Mouse (Mus musculus) intestine, postnatal 0 days (tissue): ENCODE measurements around the gene Srebf2. TPM values are rescaled to one million over a fixed set of nuclear protein-coding genes. Genes with fewer than 3 reads are reported as not detected.
"Not testable (repeated sequence)": the region's sequence is repeated elsewhere in the genome, so short reads cannot be mapped to it uniquely, and the experiment has no call there.

ENCODE experiments used
- ATAC-seq: fragments of 200-750 bp; cut with Nextera tagmentation; 2 replicates; pipeline ENCODE4 v1.8.0; 2017; ENCODE audit warnings: mild to moderate bottlenecking, moderate TSS enrichment, moderate library complexity
- H3K27ac ChIP-seq: fragments of 300-500 bp; sonication (generic); 2 replicates; pipeline ENCODE4 v1.5.1; 2014; ENCODE audit warnings: mild to moderate bottlenecking, low read depth, low read length, moderate library complexity
- H3K27me3 ChIP-seq: fragments of 300-500 bp; sonication (generic); replicated peaks from 2 replicates; pipeline ENCODE4 v1.6.1; 2014; ENCODE audit warnings: low read length, mixed read lengths; ENCODE audit not compliant: control insufficient read depth, insufficient read depth
- H3K36me3 ChIP-seq: fragments of 300-500 bp; sonication (generic); 2 replicates; pipeline ENCODE4 v1.6.1; 2014; ENCODE audit warnings: mild to moderate bottlenecking, moderate library complexity; ENCODE audit not compliant: control insufficient read depth, insufficient read depth
- H3K4me1 ChIP-seq: fragments of 300-500 bp; sonication (generic); replicated peaks from 2 replicates; pipeline ENCODE4 v1.6.1; 2014; ENCODE audit warnings: antibody characterized with exemption, low read length, mixed read lengths; ENCODE audit not compliant: control insufficient read depth, insufficient read depth
- H3K4me2 ChIP-seq: fragments of 300-500 bp; sonication (generic); replicated peaks from 2 replicates; pipeline ENCODE4 v1.6.1; 2014; ENCODE audit warnings: low read depth, mild to moderate bottlenecking, moderate library complexity
- H3K4me3 ChIP-seq: fragments of 300-500 bp; sonication (generic); 2 replicates; pipeline ENCODE4 v1.5.1; 2014; ENCODE audit warnings: low read depth, low read length
- H3K9ac ChIP-seq: fragments of 300-500 bp; sonication (generic); 2 replicates; pipeline ENCODE4 v1.6.1; 2014; ENCODE audit warnings: mild to moderate bottlenecking, low read depth, low read length
- H3K9me3 ChIP-seq: fragments of 300-500 bp; sonication (generic); 2 replicates; pipeline ENCODE4 v1.6.1; 2016; ENCODE audit warnings: mixed run types; ENCODE audit not compliant: control insufficient read depth
- CTCF ChIP-seq: sonication (generic); IDR thresholded peaks from 2 replicates; pipeline ENCODE4 v1.5.1; 2016; ENCODE audit warnings: low read depth, mild to moderate bottlenecking, control low read depth, antibody characterized with exemption, moderate library complexity
- WGBS: fragments of 180-500 bp; shearing (Covaris S2); extraction: QIAGEN DNeasy Blood & Tissue Kit; methylation state at CpG from one replicate; pipeline ENCODE4 v1.1.7; 2014; 5-methylcytosine and 5-hydroxymethylcytosine counted together
- polyA plus RNA-seq: library from polyadenylated mRNA; unstranded; fragments of >200 nt; fragmentation: Nextera tagmentation; extraction: Ambion mirVana; gene quantifications from 2 replicates; pipeline ENCODE4 v1.2.1, GENCODE M21; 2015

Gene Srebf2
- polyA plus RNA-seq = 68.7 and 69.5 TPM in 2 replicates

DNA sequence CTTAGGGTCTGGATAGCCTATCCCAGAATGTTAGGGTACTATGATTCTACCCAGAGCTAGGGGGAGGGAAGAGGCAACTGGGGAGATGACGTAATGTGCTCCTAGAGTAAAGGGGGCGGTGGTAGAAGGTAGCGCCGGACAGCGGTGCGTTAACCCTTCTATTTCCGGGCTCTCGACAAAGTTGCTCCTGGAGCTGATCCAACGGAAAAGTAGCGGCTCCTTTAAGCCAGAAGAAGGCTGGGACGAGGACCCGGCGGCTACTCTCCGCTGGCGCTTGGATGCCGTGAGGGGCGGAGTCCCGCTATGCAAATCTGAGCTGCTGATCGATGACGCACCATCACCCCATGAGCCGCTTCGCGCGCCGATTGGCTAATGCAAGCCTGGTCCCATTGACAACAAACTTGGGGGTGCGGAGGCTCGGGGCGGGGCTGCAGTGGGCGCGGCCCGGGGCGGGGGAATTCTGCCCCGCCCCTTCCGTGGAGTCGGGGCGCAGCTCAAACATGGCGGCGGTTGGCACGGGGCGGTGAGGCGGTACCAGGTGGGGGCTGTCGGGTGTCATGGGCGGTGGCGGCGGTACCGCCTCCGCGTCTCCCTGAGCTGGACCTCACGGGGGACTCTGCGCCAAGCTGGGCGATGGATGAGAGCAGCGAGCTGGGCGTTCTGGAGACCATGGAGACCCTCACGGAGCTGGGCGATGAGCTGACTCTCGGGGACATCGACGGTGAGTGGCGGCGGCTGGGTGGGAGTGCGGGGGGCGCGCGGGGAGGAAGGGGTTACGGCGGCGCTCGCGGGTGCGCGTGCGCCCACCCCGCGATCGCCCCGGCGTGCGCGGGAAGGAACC is at the start of gene Srebf2:
TSS of gene Srebf2 (plus strand) at position 412 of the 841 bp plus-strand sequence.
- WGBS = under 1% methylated on average over 62 of the region's 79 CpGs
- ATAC-seq = peak; percentile 95
- H3K9ac ChIP-seq = peak within 1 kb of the TSS; percentile 83

DNA sequence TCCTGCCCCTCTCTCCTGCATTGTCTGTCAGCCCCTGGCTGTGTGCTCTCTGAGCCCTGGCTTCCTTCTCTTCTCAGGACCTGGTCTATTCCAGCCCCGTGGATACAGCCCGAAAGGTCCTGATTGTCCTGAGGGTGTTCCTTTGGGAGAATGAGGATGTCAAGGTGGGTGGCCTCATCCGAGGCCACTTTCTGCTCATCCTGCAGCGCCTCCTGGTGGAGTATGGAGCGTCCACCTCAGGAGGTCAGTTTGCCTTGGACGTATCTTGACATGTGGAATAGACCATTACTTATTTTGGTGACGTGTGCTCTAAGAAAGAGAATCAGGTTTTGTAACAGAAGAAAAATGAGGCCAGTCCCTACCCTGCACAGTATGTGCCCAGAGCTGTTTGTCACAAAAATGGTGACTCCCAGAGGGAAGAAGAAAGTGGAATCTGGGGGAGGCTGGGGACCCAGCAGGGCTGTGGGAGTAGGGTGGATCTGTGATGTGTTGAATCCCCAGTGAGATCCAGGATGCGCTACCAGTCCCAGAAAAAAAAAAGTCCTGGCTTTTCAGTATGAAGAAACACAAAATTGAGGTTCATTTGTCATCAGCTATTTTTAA is 39.9 kb upstream of the Srebf2 start:
- H3K4me3 ChIP-seq = no peak overlapping the region
- no peak overlapping the region for H3K27ac ChIP-seq
- H3K36me3 ChIP-seq = no peaks in the 10 kb centered on the region
- TF ChIP-seq CTCF = peak; percentile 82
- no peak for ATAC-seq
- no peak overlapping the region for H3K4me2 ChIP-seq
- no peaks in the 10 kb centered on the region for H3K9me3 ChIP-seq
- peaks cover 79% of the 10 kb centered on the region for H3K27me3 ChIP-seq
- WGBS = 27% methylated on average over 8 of the region's 8 CpGs
- H3K4me1 ChIP-seq = no peaks in the 10 kb centered on the region
- no peak overlapping the region for H3K9ac ChIP-seq

More for the DNA sequence above, at the start of gene Srebf2:
- Histone ChIP-seq H3K36me3 (no peaks in the 10 kb centered on the region), H3K27ac (peak within 1 kb of the TSS; percentile 86), H3K27me3 (no peaks in the 10 kb centered on the region), H3K4me3 (peak within 1 kb of the TSS; percentile 95), H3K9me3 (no peaks in the 10 kb centered on the region), H3K4me1 (peaks cover 9% of the 10 kb centered on the region; the same call in 1 of the 2 replicates), H3K4me2 (peak within 1 kb of the TSS; percentile 88)
- peak; percentile 28; the same call in 1 of the 2 replicates for TF ChIP-seq CTCF

DNA sequence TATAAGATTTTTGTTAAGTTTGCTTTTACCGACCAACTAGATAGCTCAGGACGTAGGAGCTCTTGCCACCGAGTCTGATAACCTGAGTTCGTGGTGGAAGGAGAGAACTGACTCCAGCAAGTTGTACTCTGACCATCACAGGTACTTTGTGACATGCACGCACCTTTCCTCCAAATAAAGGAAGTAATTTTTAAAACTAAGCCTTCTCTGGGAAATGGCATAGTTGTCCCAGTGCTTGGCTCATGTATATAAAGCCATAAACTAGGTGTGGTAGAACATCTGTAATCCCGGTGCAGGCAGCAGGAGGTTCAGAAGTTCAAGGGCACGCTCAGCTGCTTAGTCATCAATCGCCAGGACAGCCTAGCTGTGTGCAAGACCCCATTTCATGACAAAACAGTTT is 26.4 kb upstream of the Srebf2 start:
- Histone ChIP-seq H3K4me2 (no peak overlapping the region), H3K4me1 (no peaks in the 10 kb centered on the region), H3K36me3 (no peaks in the 10 kb centered on the region), H3K9me3 (no peaks in the 10 kb centered on the region), H3K4me3 (no peak overlapping the region), H3K9ac (no peak overlapping the region), H3K27ac (no peak overlapping the region), H3K27me3 (peaks cover 78% of the 10 kb centered on the region)
- ATAC-seq = peak; percentile 56
- WGBS = 35% methylated on average over 8 of the region's 8 CpGs
- TF ChIP-seq CTCF = no peak

DNA sequence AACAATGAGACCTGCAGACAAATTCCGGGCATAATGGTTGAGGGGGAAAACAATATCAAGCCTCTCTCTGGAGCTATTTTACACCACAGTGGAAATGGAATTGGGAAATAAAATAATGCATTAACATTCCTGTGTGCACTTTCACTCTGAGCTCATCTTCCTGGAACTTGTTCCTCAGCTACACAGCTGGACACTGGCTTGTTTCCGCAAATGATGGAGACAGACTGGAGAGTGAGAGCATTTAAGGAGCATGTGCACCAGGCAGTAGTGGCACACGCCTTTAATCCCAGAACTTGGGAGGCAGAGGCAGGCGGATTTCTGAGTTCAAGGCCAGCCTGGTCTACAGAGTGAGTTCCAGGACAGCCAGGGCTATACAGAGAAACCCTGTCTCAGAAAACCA is 20.3 kb upstream of the Srebf2 start:
- 76% methylated on average over 4 of the region's 4 CpGs for WGBS
- H3K9me3 ChIP-seq, ATAC-seq, H3K36me3 ChIP-seq, H3K27ac ChIP-seq, H3K4me1 ChIP-seq, H3K4me2 ChIP-seq, H3K9ac ChIP-seq, H3K4me3 ChIP-seq: not testable (repeated sequence)
- peaks cover 57% of the 10 kb centered on the region for H3K27me3 ChIP-seq

DNA sequence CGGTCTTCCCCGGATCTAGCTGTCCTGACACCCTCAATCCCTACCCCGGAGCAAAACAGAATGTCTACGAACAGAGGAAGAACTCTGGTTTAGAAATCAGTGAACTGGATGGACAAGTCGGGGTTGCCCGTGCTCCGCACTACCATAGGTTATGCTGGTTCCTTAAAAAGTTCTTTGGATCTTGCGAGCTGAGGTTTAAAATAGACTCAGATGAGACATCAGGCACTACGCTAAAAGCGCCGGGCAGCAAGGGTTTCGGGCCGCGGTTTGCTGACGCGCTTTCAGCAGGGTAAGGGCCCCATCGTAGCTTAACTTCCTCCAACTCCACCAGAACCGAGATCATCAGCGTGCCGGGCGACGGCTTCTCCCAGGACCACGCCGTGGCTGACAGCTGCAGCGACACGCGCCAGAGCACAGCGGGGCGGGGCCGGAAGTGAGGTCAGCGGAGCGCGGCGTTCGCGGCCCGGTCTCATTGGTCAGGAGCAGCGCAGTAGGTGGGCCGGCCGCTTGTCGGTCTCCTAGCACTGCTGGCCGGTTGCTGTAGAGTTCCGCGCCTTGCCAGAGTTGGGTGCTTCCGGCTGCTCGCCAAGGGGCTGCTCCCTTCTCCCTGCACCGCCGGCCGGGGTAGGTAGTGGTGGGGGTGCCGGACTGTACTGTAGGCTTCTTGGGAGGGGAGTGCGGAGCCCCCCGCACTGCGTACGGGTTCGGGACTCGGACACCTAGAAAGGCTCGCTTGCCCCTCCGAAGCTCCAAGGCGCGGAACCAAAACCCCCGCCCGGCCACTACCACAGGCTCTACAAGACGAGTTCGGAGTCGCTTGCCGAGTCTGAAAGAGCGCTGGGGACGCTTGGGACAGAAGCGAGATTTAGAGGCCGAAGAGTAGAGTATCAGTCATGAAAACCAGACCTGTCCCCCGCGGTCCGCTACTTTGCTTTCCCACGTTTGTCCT is 19.3 kb upstream of the Srebf2 start, which contains the start of gene Ccdc134:
TSS of gene Ccdc134 (plus strand) at position 497 of the 949 bp plus-strand sequence.
- peak within 1 kb of the TSS; percentile 80 for H3K4me2 ChIP-seq
- peak within 1 kb of the TSS; percentile 58 for H3K4me3 ChIP-seq
- peak within 1 kb of the TSS; percentile 61 for H3K9ac ChIP-seq
- peak; percentile 98 for ATAC-seq
- no peaks in the 10 kb centered on the region for H3K36me3 ChIP-seq
- TF ChIP-seq CTCF = peak; percentile 6; the same call in 1 of the 2 replicates
- no peak within 1 kb of the TSS for H3K27ac ChIP-seq
- H3K27me3 ChIP-seq = peaks cover 47% of the 10 kb centered on the region
- 1% methylated on average over 74 of the region's 74 CpGs for WGBS
- no peaks in the 10 kb centered on the region for H3K9me3 ChIP-seq
- H3K4me1 ChIP-seq = 0 out of 2 replicates have a peak, but pooled peaks cover 2% of the 10 kb centered on the region
